Mouse (Mus musculus): Measurements from ENCODE around the gene Klf12.

DNA sequence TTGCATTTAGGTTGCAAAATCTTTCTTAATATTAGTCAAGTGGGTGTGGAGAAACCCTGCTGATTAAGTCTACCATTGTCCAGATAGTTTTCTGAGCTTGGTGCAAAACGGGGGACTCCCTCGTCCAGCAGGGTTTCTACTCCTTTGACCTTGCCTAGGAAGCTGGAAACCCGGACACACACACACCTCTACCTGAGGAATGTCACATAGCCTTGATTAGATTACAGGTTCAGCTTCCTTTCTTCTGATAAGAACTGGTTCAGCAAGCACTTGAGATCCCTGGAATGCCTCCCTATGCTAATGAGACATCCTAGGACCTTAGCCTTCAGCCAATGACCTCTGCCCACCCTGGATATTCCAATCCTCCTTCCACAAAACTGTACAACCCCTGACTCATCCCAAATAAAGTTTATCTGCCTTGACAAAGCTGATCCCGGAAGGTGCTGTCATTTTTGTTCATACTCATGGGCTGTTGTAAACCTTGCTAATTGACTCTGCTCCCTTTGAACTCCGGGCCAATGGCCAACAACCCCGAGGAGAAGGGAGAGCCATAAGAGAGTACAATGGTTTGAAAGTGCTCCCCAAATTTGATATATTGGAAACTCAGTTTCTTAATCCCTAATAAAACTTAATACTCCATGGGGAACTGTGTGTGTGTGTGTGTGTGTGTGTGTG is 44.3 kb upstream of the Klf12 start:
- TF ChIP-seq CTCF (IDR thresholded peaks at IDR 0.05; ENCODE audit: low read depth) (no peak), EP300 (IDR thresholded peaks at IDR 0.05; ENCODE audit: low read depth) (no peak)
